Mouse (Mus musculus): ENCODE results near the gene Leo1. TPM values are rescaled to one million over a fixed set of nuclear protein-coding genes. Genes with fewer than 3 reads are reported as not detected.
A peak's percentile ranks its signal among the peaks of the same experiment; 100 is the strongest.

The Leo1 gene
- polyA plus RNA-seq (2012; rRNA removed), result 4.5 and 8.2 TPM in 2 replicates
- polyA plus RNA-seq (2014; fragmentation: Nextera tagmentation; extraction: Ambion mirVana), result 10.8 and 14.1 TPM in 2 replicates

- peak within 1 kb of the TSS; percentile 69 for H3K4me2 ChIP-seq (ENCODE audit: low read depth)
- H3K27me3 ChIP-seq (ENCODE audit: control insufficient read depth, insufficient read depth, low read length), result no peaks in the 10 kb centered on the region
- peak within 1 kb of the TSS; percentile 64 for H3K27ac ChIP-seq
- TF ChIP-seq CTCF (IDR thresholded peaks at IDR 0.05; ENCODE audit: low read depth) (no peak), EP300 (IDR thresholded peaks at IDR 0.05; ENCODE audit: low read depth) (no peak)
- no peaks in the 10 kb centered on the region for H3K9me3 ChIP-seq (ENCODE audit: control insufficient read depth, low read length)
- peak within 1 kb of the TSS; percentile 84 for H3K9ac ChIP-seq (replicated peaks)
- DNase-seq (ENCODE audit: low read depth in 3 of 3, low spot score in 3 of 3) (peak; percentile 79 to 84 (median 79)), ATAC-seq (ENCODE audit: insufficient read depth) (peak; percentile 87)
- no peaks in the 10 kb centered on the region for H3K36me3 ChIP-seq (replicated peaks; ENCODE audit: control insufficient read depth, insufficient read depth, low read depth)
- H3K4me1 ChIP-seq (replicated peaks; ENCODE audit: control insufficient read depth in 2 of 2, insufficient read depth in 2 of 2, low read length in 1 of 2), result peaks cover 8 to 10% of the 10 kb centered on the region in 2 experiments
- WGBS (ENCODE audit: insufficient replicate concordance), result under 1% methylated on average over 44 of the region's 45 CpGs
- peak within 1 kb of the TSS; percentile 82 to 85 for H3K4me3 ChIP-seq (ENCODE audit: insufficient read depth in 1 of 2, low read depth in 2 of 2, low read length in 2 of 2)
These were observed at the start of gene Leo1 for GRCm38 (mm10) chr9:75440796-75441666. Gene Leo1 (plus strand): TSS chr9:75441524.

- no peak for ATAC-seq (ENCODE audit: insufficient read depth)
- TF ChIP-seq CTCF (IDR thresholded peaks at IDR 0.05; ENCODE audit: low read depth) (no peak), EP300 (IDR thresholded peaks at IDR 0.05; ENCODE audit: low read depth) (no peak)
- Histone ChIP-seq H3K27me3 (ENCODE audit: control insufficient read depth, insufficient read depth, low read length) (no peaks in the 10 kb centered on the region), H3K4me2 (ENCODE audit: low read depth) (no peak overlapping the region), H3K9ac (replicated peaks) (no peak overlapping the region), H3K36me3 (replicated peaks; ENCODE audit: control insufficient read depth, insufficient read depth, low read depth) (peaks cover 21% of the 10 kb centered on the region), H3K27ac (no peak overlapping the region), H3K4me1 (replicated peaks; ENCODE audit: control insufficient read depth in 2 of 2, insufficient read depth in 2 of 2, low read length in 1 of 2) (no peaks in the 10 kb centered on the region), H3K4me3 (ENCODE audit: insufficient read depth in 1 of 2, low read depth in 2 of 2, low read length in 2 of 2) (no peak overlapping the region), H3K9me3 (ENCODE audit: control insufficient read depth, low read length) (no peaks in the 10 kb centered on the region)
- DNase-seq (ENCODE audit: low read depth in 3 of 3, low spot score in 3 of 3), result no peak
- 77% methylated on average over 12 of the region's 12 CpGs for WGBS (ENCODE audit: insufficient replicate concordance)
These were observed 48.1 kb upstream of the Leo1 start for GRCm38 (mm10) chr9:75393251-75393650.

- Histone ChIP-seq H3K36me3 (replicated peaks; ENCODE audit: control insufficient read depth, insufficient read depth, low read depth) (peaks cover 12% of the 10 kb centered on the region), H3K4me1 (replicated peaks; ENCODE audit: control insufficient read depth in 2 of 2, insufficient read depth in 2 of 2, low read length in 1 of 2) (peaks cover 0 to 1% of the 10 kb centered on the region in 2 experiments; a peak in 1 of 4 replicates), H3K27ac (no peak overlapping the region), H3K27me3 (ENCODE audit: control insufficient read depth, insufficient read depth, low read length) (no peaks in the 10 kb centered on the region), H3K4me3 (ENCODE audit: insufficient read depth in 1 of 2, low read depth in 2 of 2, low read length in 2 of 2) (no peak overlapping the region), H3K9ac (replicated peaks) (no peak overlapping the region), H3K9me3 (ENCODE audit: control insufficient read depth, low read length) (no peaks in the 10 kb centered on the region), H3K4me2 (ENCODE audit: low read depth) (no peak overlapping the region)
- 51% methylated on average over 6 of the region's 6 CpGs for WGBS (ENCODE audit: insufficient replicate concordance)
- TF ChIP-seq CTCF (IDR thresholded peaks at IDR 0.05; ENCODE audit: low read depth) (no peak), EP300 (IDR thresholded peaks at IDR 0.05; ENCODE audit: low read depth) (no peak)
- DNase-seq (ENCODE audit: low read depth in 3 of 3, low spot score in 3 of 3), result no peak
- no peak for ATAC-seq (ENCODE audit: insufficient read depth)
These were observed 45.4 kb upstream of the Leo1 start for GRCm38 (mm10) chr9:75395971-75396370.

- no peaks in the 10 kb centered on the region for H3K27me3 ChIP-seq (ENCODE audit: control insufficient read depth, insufficient read depth, low read length)
- H3K9me3 ChIP-seq (ENCODE audit: control insufficient read depth, low read length), result no peaks in the 10 kb centered on the region
- TF ChIP-seq EP300 (IDR thresholded peaks at IDR 0.05; ENCODE audit: low read depth), result no peak
- TF ChIP-seq CTCF (IDR thresholded peaks at IDR 0.05; ENCODE audit: low read depth), result peak; percentile 39
- no peak overlapping the region for H3K27ac ChIP-seq
- ATAC-seq (ENCODE audit: insufficient read depth) (no peak), DNase-seq (ENCODE audit: low read depth in 3 of 3, low spot score in 3 of 3) (no peak)
- WGBS (ENCODE audit: insufficient replicate concordance), result 76% methylated on average over 4 of the region's 4 CpGs
- no peak overlapping the region for H3K4me2 ChIP-seq (ENCODE audit: low read depth)
- H3K36me3 ChIP-seq (replicated peaks; ENCODE audit: control insufficient read depth, insufficient read depth, low read depth), result peaks cover 5% of the 10 kb centered on the region
- H3K4me1 ChIP-seq (replicated peaks; ENCODE audit: control insufficient read depth in 2 of 2, insufficient read depth in 2 of 2, low read length in 1 of 2), result peaks cover 0 to 5% of the 10 kb centered on the region in 2 experiments; a peak in 1 of 4 replicates
- no peak overlapping the region for H3K4me3 ChIP-seq (ENCODE audit: insufficient read depth in 1 of 2, low read depth in 2 of 2, low read length in 2 of 2)
- no peak overlapping the region for H3K9ac ChIP-seq (replicated peaks)
These were observed 42.3 kb upstream of the Leo1 start for GRCm38 (mm10) chr9:75399069-75399468.

GRCm38 (mm10) chr9:75400639-75401038 is 40.7 kb upstream of the Leo1 start:
- no peak for DNase-seq (ENCODE audit: low read depth in 3 of 3, low spot score in 3 of 3)
- Histone ChIP-seq H3K4me3 (ENCODE audit: insufficient read depth in 1 of 2, low read depth in 2 of 2, low read length in 2 of 2) (no peak overlapping the region), H3K9ac (replicated peaks) (no peak overlapping the region), H3K27ac (no peak overlapping the region), H3K9me3 (ENCODE audit: control insufficient read depth, low read length) (no peaks in the 10 kb centered on the region), H3K4me2 (ENCODE audit: low read depth) (no peak overlapping the region), H3K27me3 (ENCODE audit: control insufficient read depth, insufficient read depth, low read length) (no peaks in the 10 kb centered on the region), H3K36me3 (replicated peaks; ENCODE audit: control insufficient read depth, insufficient read depth, low read depth) (peaks cover 5% of the 10 kb centered on the region), H3K4me1 (replicated peaks; ENCODE audit: control insufficient read depth in 2 of 2, insufficient read depth in 2 of 2, low read length in 1 of 2) (peaks cover 0 to 5% of the 10 kb centered on the region in 2 experiments; a peak in 1 of 4 replicates)
- WGBS (ENCODE audit: insufficient replicate concordance), result 30% methylated on average over 5 of the region's 5 CpGs
- TF ChIP-seq EP300 (IDR thresholded peaks at IDR 0.05; ENCODE audit: low read depth) (no peak), CTCF (IDR thresholded peaks at IDR 0.05; ENCODE audit: low read depth) (no peak)
- ATAC-seq (ENCODE audit: insufficient read depth), result no peak

All from liver, embryonic 14.5 days (tissue).